Mouse (Mus musculus) MEL (cell line): ENCODE data around the gene Fam172a. TPM values are rescaled to one million over a fixed set of nuclear protein-coding genes. Genes with fewer than 3 reads are reported as not detected.

Experiments used
- DNase-seq: peaks from one replicate; pipeline ENCODE4 v3.0.0; 2011; ENCODE audit warnings: low read depth, low spot score
- H3K27ac ChIP-seq: 2 replicates; pipeline ENCODE4 v1.5.1; 2012; ENCODE audit warnings: low read depth, mild to moderate bottlenecking, control low read depth, low read length, moderate library complexity; ENCODE audit not compliant: control insufficient read depth
- H3K27me3 ChIP-seq, 2 experiments: fragments of 150-350 bp in 1 of 2; sonication (generic) in 1 of 2; 2 replicates each; pipeline ENCODE4 v1.6.1; 2012; ENCODE audit warnings: low read length in 2 of 2, mild to moderate bottlenecking in 2 of 2, improper control_type of control experiment in 1 of 2, moderate library complexity in 1 of 2; ENCODE audit not compliant: insufficient read depth in 2 of 2, control insufficient read depth in 1 of 2
- H3K36me3 ChIP-seq, 2 experiments: 2 replicates each; pipeline ENCODE4 v1.6.1; 2012 to 2014; ENCODE audit warnings: low read length in 2 of 2, improper control_type of control experiment in 1 of 2, inconsistent platforms in 1 of 2, mild to moderate bottlenecking in 1 of 2; ENCODE audit not compliant: insufficient read depth in 2 of 2, control insufficient read depth in 1 of 2
- H3K4me1 ChIP-seq, 2 experiments: fragments of 150-350 bp in 1 of 2; sonication (generic) in 1 of 2; 2 replicates each; pipeline ENCODE4 v1.6.1; 2012; ENCODE audit warnings: low read length in 2 of 2, improper control_type of control experiment in 1 of 2, mild to moderate bottlenecking in 1 of 2; ENCODE audit not compliant: insufficient read depth in 2 of 2, control insufficient read depth in 1 of 2
- H3K4me3 ChIP-seq, 2 experiments: fragments of 150-350 bp in 1 of 2; sonication (generic) in 1 of 2; 2 replicates each; pipeline ENCODE4 v1.5.1; 2012; ENCODE audit warnings: low read depth in 2 of 2, low read length in 2 of 2, mild to moderate bottlenecking in 2 of 2, moderate library complexity in 2 of 2, control low read depth in 1 of 2, improper control_type of control experiment in 1 of 2; ENCODE audit not compliant: control insufficient read depth in 1 of 2, insufficient read depth in 1 of 2
- H3K79me2 ChIP-seq: 2 replicates; pipeline ENCODE4 v1.6.1; 2012; ENCODE audit warnings: mild to moderate bottlenecking, low read length, moderate library complexity; ENCODE audit not compliant: control insufficient read depth, poor library complexity, insufficient read depth
- H3K9ac ChIP-seq: 2 replicates; pipeline ENCODE4 v1.6.1; 2012; ENCODE audit warnings: low read depth, mild to moderate bottlenecking, control low read depth, low read length, moderate library complexity; ENCODE audit not compliant: control insufficient read depth, poor library complexity, severe bottlenecking
- H3K9me3 ChIP-seq: fragments of 150-350 bp; sonication (generic); replicated peaks from 2 replicates; pipeline ENCODE4 v1.6.1; 2012; ENCODE audit warnings: mild to moderate bottlenecking, low read length, improper control_type of control experiment, moderate library complexity; ENCODE audit not compliant: insufficient read depth
- BHLHE40 ChIP-seq: IDR thresholded peaks from 2 replicates; pipeline ENCODE4 v1.6.1; 2012; ENCODE audit warnings: low read depth, mild to moderate bottlenecking, inconsistent platforms, low read length, improper control_type of control experiment, borderline replicate concordance
- CHD1 ChIP-seq: IDR thresholded peaks from 2 replicates; pipeline ENCODE4 v1.6.1; 2012; ENCODE audit warnings: low read depth, mild to moderate bottlenecking, inconsistent platforms, low read length, improper control_type of control experiment
- CHD2 ChIP-seq: IDR thresholded peaks from 2 replicates; pipeline ENCODE4 v1.6.1; 2011; ENCODE audit warnings: low read length, improper control_type of control experiment
- ELF1 ChIP-seq: IDR thresholded peaks from 2 replicates; pipeline ENCODE4 v1.6.1; 2014; ENCODE audit warnings: low read depth, mild to moderate bottlenecking, inconsistent platforms, low read length, improper control_type of control experiment, moderate library complexity
- ETS1 ChIP-seq: IDR thresholded peaks from 2 replicates; pipeline ENCODE4 v1.6.1; 2012; ENCODE audit warnings: low read depth, mild to moderate bottlenecking, inconsistent platforms, low read length, improper control_type of control experiment, moderate library complexity
- GABPA ChIP-seq: IDR thresholded peaks from 2 replicates; pipeline ENCODE4 v1.6.1; 2012; ENCODE audit warnings: low read depth, mild to moderate bottlenecking, inconsistent platforms, low read length, improper control_type of control experiment, moderate library complexity
- GATA1 ChIP-seq: IDR thresholded peaks from 2 replicates; pipeline ENCODE4 v1.6.1; 2011; ENCODE audit warnings: low read depth, low read length, improper control_type of control experiment
- JUND ChIP-seq: IDR thresholded peaks from 2 replicates; pipeline ENCODE4 v1.6.1; 2011; ENCODE audit warnings: low read depth, mild to moderate bottlenecking, improper control_type of control experiment, low read length
- MEF2A ChIP-seq: IDR thresholded peaks from 2 replicates; pipeline ENCODE4 v1.6.1; 2014; ENCODE audit warnings: low read depth, mild to moderate bottlenecking, inconsistent platforms, low read length, improper control_type of control experiment; ENCODE audit not compliant: poor library complexity, insufficient replicate concordance, severe bottlenecking; ENCODE audit errors: extremely low read depth
- MYB ChIP-seq: IDR thresholded peaks from 2 replicates; pipeline ENCODE4 v1.6.1; 2011; ENCODE audit warnings: mild to moderate bottlenecking, low read depth, low read length, improper control_type of control experiment
- NELFE ChIP-seq: IDR thresholded peaks from 2 replicates; pipeline ENCODE4 v1.6.1; 2011; ENCODE audit warnings: low read depth, low read length, improper control_type of control experiment
- NRF1 ChIP-seq: IDR thresholded peaks from 2 replicates; pipeline ENCODE4 v1.6.1; 2014; ENCODE audit warnings: low read depth, mild to moderate bottlenecking, inconsistent platforms, low read length, improper control_type of control experiment, moderate library complexity; ENCODE audit not compliant: poor library complexity, insufficient read depth, severe bottlenecking
- POLR2A ChIP-seq, 2 experiments: IDR thresholded peaks; 2 replicates each; pipeline ENCODE4 v1.6.1; 2011 to 2012; ENCODE audit warnings: low read length in 2 of 2, mild to moderate bottlenecking in 2 of 2, control low read depth in 1 of 2, improper control_type of control experiment in 1 of 2, low read depth in 1 of 2, moderate library complexity in 1 of 2; ENCODE audit not compliant: control insufficient read depth in 1 of 2, insufficient read depth in 1 of 2, poor library complexity in 1 of 2
- POLR2AphosphoS2 ChIP-seq: IDR thresholded peaks from 2 replicates; pipeline ENCODE4 v1.6.1; 2011; ENCODE audit warnings: low read length, improper control_type of control experiment
- RAD21 ChIP-seq: IDR thresholded peaks from 2 replicates; pipeline ENCODE4 v1.6.1; 2011; ENCODE audit warnings: mild to moderate bottlenecking, low read depth, low read length, improper control_type of control experiment
- SIN3A ChIP-seq: IDR thresholded peaks from 2 replicates; pipeline ENCODE4 v1.6.1; 2012; ENCODE audit warnings: low read length, improper control_type of control experiment, inconsistent platforms
- SMC3 ChIP-seq: IDR thresholded peaks from 2 replicates; pipeline ENCODE4 v1.6.1; 2011; ENCODE audit warnings: low read depth, low read length, improper control_type of control experiment
- TAL1 ChIP-seq: IDR thresholded peaks from 2 replicates; pipeline ENCODE4 v1.6.1; 2012; ENCODE audit warnings: mild to moderate bottlenecking, inconsistent platforms, low read length, moderate library complexity, mixed read lengths
- TBP ChIP-seq: IDR thresholded peaks from 2 replicates; pipeline ENCODE4 v1.8.0; 2011; ENCODE audit warnings: low read depth, low read length, improper control_type of control experiment
- TCF12 ChIP-seq: IDR thresholded peaks from 2 replicates; pipeline ENCODE4 v1.6.1; 2014; ENCODE audit warnings: low read depth, mild to moderate bottlenecking, inconsistent platforms, low read length, improper control_type of control experiment, moderate library complexity
- USF1 ChIP-seq: IDR thresholded peaks from 2 replicates; pipeline ENCODE4 v1.6.1; 2014; ENCODE audit warnings: low read depth, mild to moderate bottlenecking, inconsistent platforms, low read length, improper control_type of control experiment, moderate library complexity
- USF2 ChIP-seq, 2 experiments: IDR thresholded peaks; 2 replicates each; pipeline ENCODE4 v1.6.1; 2011 to 2012; ENCODE audit warnings: improper control_type of control experiment in 2 of 2, low read length in 2 of 2, borderline replicate concordance in 1 of 2, inconsistent platforms in 1 of 2, low read depth in 1 of 2, mild to moderate bottlenecking in 1 of 2; ENCODE audit not compliant: insufficient read depth in 1 of 2
- ZC3H11A ChIP-seq: IDR thresholded peaks from 2 replicates; pipeline ENCODE4 v1.6.1; 2012; ENCODE audit warnings: low read depth, mild to moderate bottlenecking, inconsistent platforms, low read length, improper control_type of control experiment
- ZKSCAN1 ChIP-seq: IDR thresholded peaks from 2 replicates; pipeline ENCODE4 v1.6.1; 2012; ENCODE audit warnings: low read depth, mild to moderate bottlenecking, inconsistent platforms, low read length, improper control_type of control experiment, moderate library complexity
- ZMIZ1 ChIP-seq: IDR thresholded peaks from 2 replicates; pipeline ENCODE4 v1.6.1; 2012; ENCODE audit warnings: low read depth, mild to moderate bottlenecking, inconsistent platforms, low read length, improper control_type of control experiment, moderate library complexity
- ZNF384 ChIP-seq: IDR thresholded peaks from 2 replicates; pipeline ENCODE4 v1.6.1; 2012; ENCODE audit warnings: low read depth, mild to moderate bottlenecking, inconsistent platforms, low read length, improper control_type of control experiment
- polyA plus RNA-seq, 2 experiments: library from polyadenylated mRNA; stranded (reverse) in 1 of 2; unstranded in 1 of 2; fragments of >175 nt in 1 of 2; fragments of >200 nt in 1 of 2; gene quantifications; 2 replicates each; pipeline versions ENCODE4 v1.2.1 to v1.2.4; 2012; ENCODE audit warnings: low replicate concordance in 2 of 2, low read depth in 1 of 2; ENCODE audit not compliant: insufficient read length in 2 of 2, insufficient read depth in 1 of 2, missing spikeins in 1 of 2
- total RNA-seq: library from RNA; depleted of rRNA; stranded (reverse); fragments of 300-350 nt; gene quantifications from 2 replicates; pipeline ENCODE4 v1.2.3, GENCODE M21; 2012

Fam172a gene
- total and polyA plus RNA-seq, 3 experiments: 13.4 to 358 (median 19.6) TPM

GRCm38 (mm10) chr13:77868314-77868713 is 166.5 kb downstream of the Fam172a start:
- Histone ChIP-seq H3K4me3 (no peak overlapping the region), H3K79me2 (no peaks in the 10 kb centered on the region), H3K9me3 (no peaks in the 10 kb centered on the region), H3K27me3 (no peaks in the 10 kb centered on the region), H3K36me3 (no peaks in the 10 kb centered on the region; a peak in 1 of 4 replicates)
- no peak for DNase-seq
- TF ChIP-seq SMC3: no peak
- no peak for TF ChIP-seq ZC3H11A
- TF ChIP-seq POLR2A (IDR thresholded peaks at IDR 0.05; ENCODE audit: control insufficient read depth in 1 of 2, insufficient read depth in 1 of 2, low read depth in 1 of 2, low read length in 2 of 2, poor library complexity in 1 of 2): no peak
- TF ChIP-seq ZNF384: no peak
- no peak for TF ChIP-seq ELF1
- TF ChIP-seq ZMIZ1: no peak
- TF ChIP-seq CHD1: no peak
- TF ChIP-seq GATA1: no peak
- no peak for TF ChIP-seq RAD21
- no peak for TF ChIP-seq GABPA
- TF ChIP-seq NELFE: no peak
- TF ChIP-seq TCF12: no peak
- TF ChIP-seq ZKSCAN1: no peak
- no peak for TF ChIP-seq TBP
- no peak for TF ChIP-seq MEF2A
- no peak for TF ChIP-seq CHD2
- no peak for TF ChIP-seq POLR2AphosphoS2
- no peak for TF ChIP-seq NRF1
- TF ChIP-seq ETS1: no peak
- TF ChIP-seq, all 39 proteins: peak for 0
- Histone ChIP-seq H3K4me1 (no peaks in the 10 kb centered on the region; a peak in 1 of 4 replicates), H3K9ac (no peak overlapping the region), H3K27ac (no peak overlapping the region)

- no peaks in the 10 kb centered on the region for H3K9me3 ChIP-seq
- no peaks in the 10 kb centered on the region for H3K4me1 ChIP-seq
- TF ChIP-seq CHD1 (no peak), GATA1 (no peak), USF1 (no peak), ZNF384 (no peak), MEF2A (no peak), SIN3A (no peak), NRF1 (no peak), ZMIZ1 (no peak), JUND (no peak), USF2 (IDR thresholded peaks at IDR 0.05; ENCODE audit: borderline replicate concordance in 1 of 2, insufficient read depth in 1 of 2, low read depth in 1 of 2, low read length in 2 of 2) (no peak), SMC3 (no peak), TCF12 (no peak), BHLHE40 (no peak), ZC3H11A (no peak), ZKSCAN1 (no peak), MYB (no peak), TAL1 (no peak)
- DNase-seq: no peak
- no peak overlapping the region for H3K27ac ChIP-seq
- no peak overlapping the region for H3K4me3 ChIP-seq
- H3K36me3 ChIP-seq: no peaks in the 10 kb centered on the region; a peak in 1 of 4 replicates
- H3K79me2 ChIP-seq: no peaks in the 10 kb centered on the region
- no peak overlapping the region for H3K9ac ChIP-seq
- H3K27me3 ChIP-seq: no peaks in the 10 kb centered on the region
These were observed 176.3 kb downstream of the Fam172a start for GRCm38 (mm10) chr13:77878120-77878519.
